Mouse (Mus musculus) heart, postnatal 10 days (tissue): ENCODE results near the gene Dennd4b. TPM values are rescaled to one million over a fixed set of nuclear protein-coding genes. Genes with fewer than 3 reads are reported as not detected.

ENCODE experiments used
- microRNA-seq, 2 experiments: library from miRNA; unstranded; fragments of <30 nt; microRNA quantifications; one replicate each; pipeline ENCODE4 v1.2.0; 2022
- total RNA-seq, 2 experiments: library from RNA; stranded (reverse); gene quantifications; 2 replicates each; pipeline ENCODE4 v1.2.3; 2021

Dennd4b gene
- total RNA-seq, 2 experiments from 2014 or later = 16.8 to 19.7 TPM

Small RNA genes within 50 kb of the gene (microRNA-seq; reads per million reads assigned to microRNA genes)
- 0 reads per million in 2 experiments for gene Mir7012

Other genes with a start within 250 kb of the Dennd4b start
- 10 to 100 TPM; 56.2 to 63.2 TPM for gene 4933434E20Rik, start 213.5 kb upstream of the Dennd4b start, total RNA-seq
- 100 to 1,000 TPM; 143 to 150 TPM for gene Ubap2l, start 212.6 kb upstream of the Dennd4b start, total RNA-seq
- 100 to 1,000 TPM; 103 to 108 TPM for gene Tpm3, start 192.5 kb upstream of the Dennd4b start, total RNA-seq
- gene Nup210l, start 161.1 kb upstream of the Dennd4b start, total RNA-seq = under 1 TPM; 0.10 to 0.12 TPM
- gene Rps27, start 51.5 kb upstream of the Dennd4b start, total RNA-seq = 1,000 to 10,000 TPM; 1,084 to 1,156 TPM
- 10 to 100 TPM; 12.3 to 14.4 TPM for gene Rab13, start 51.5 kb upstream of the Dennd4b start, total RNA-seq
- gene Jtb, start 33.6 kb upstream of the Dennd4b start, total RNA-seq = 10 to 100 TPM; 44.4 to 46.9 TPM
- gene Creb3l4, start 21.7 kb upstream of the Dennd4b start, total RNA-seq = under 1 TPM; 0.26 to 0.45 TPM
- 100 to 1,000 TPM; 105 to 110 TPM for gene Slc39a1, start 17.0 kb upstream of the Dennd4b start, total RNA-seq
- gene Crtc2, start 11.0 kb upstream of the Dennd4b start, total RNA-seq = 10 to 100 TPM; 21.1 to 26.9 TPM
- gene Gatad2b, start 28.0 kb downstream of the Dennd4b start, total RNA-seq = 10 to 100 TPM; 56.6 to 59.5 TPM
- 1 to 10 TPM; 1.9 to 3.3 TPM for gene Slc27a3, start 124.8 kb downstream of the Dennd4b start, total RNA-seq
- gene Ints3, start 168.4 kb downstream of the Dennd4b start, total RNA-seq = 10 to 100 TPM; 24.4 to 28.3 TPM
- 10 to 100 TPM; 35.4 to 37.8 TPM for gene Npr1, start 200.7 kb downstream of the Dennd4b start, total RNA-seq
- 10 to 100 TPM; 55.3 to 57.5 TPM for gene Ilf2, start 210.9 kb downstream of the Dennd4b start, total RNA-seq
- gene Snapin, start 225.8 kb downstream of the Dennd4b start, total RNA-seq = 10 to 100 TPM; 55.9 to 62.7 TPM
- gene Chtop, start 244.3 kb downstream of the Dennd4b start, total RNA-seq = 100 to 1,000 TPM; 126 to 128 TPM
- 100 to 1,000 TPM; 418 to 437 TPM for gene S100a1, start 249.2 kb downstream of the Dennd4b start, total RNA-seq
- 10 to 100 TPM; 40.6 to 42.3 TPM for gene S100a13, start 249.2 kb downstream of the Dennd4b start, total RNA-seq